Mouse (Mus musculus) right cerebral cortex, postnatal 25 days (tissue): ENCODE data around the gene Akr1b8.
"Not testable (repeated sequence)": the region's sequence is repeated elsewhere in the genome, so short reads cannot be mapped to it uniquely, and the experiment has no call there.

Experiments
- DNase-seq: peaks from one replicate; pipeline ENCODE4 v3.0.0; 2022

The Akr1b8 gene

DNA sequence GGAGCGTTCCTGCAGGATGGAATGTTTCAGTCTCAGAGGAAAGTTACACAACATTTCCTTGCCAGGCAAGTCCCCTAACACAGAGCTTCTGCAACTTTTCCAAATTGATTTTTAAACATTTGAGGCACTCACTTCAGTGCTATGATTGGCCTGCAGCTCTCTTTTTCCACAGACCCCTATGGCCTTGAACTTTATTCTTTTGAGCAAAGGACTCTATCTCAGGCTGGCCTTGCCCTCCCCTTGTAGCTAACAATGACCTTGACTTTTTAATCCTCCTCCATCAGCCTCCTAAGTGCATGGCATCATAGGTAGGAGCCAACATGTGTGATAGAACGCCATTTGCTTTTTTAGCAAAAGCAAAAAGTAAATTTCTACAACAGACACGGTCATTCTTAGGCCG lies 52.8 kb downstream of the Akr1b8 start:
- no peak for DNase-seq

DNA sequence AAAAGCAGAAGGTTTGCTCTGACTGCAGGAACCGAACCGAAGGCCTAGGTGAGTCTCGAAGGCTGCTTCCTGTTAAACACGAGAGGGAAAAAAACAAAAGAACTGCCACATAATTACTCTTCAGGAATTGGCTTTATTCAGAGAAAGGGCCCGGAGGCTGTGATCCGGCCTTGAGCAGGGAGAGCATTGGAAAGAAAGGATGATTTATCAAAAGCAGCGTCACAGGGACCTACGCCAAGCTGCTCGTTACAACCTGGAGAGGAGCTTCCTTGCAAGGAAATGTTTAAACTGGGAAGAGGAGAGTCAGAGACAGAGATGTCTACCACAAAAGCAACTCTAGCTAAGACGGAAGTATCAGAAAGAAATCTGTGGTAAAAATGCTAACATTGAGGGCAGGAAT lies 53.5 kb downstream of the Akr1b8 start:
- DNase-seq: no peak

DNA sequence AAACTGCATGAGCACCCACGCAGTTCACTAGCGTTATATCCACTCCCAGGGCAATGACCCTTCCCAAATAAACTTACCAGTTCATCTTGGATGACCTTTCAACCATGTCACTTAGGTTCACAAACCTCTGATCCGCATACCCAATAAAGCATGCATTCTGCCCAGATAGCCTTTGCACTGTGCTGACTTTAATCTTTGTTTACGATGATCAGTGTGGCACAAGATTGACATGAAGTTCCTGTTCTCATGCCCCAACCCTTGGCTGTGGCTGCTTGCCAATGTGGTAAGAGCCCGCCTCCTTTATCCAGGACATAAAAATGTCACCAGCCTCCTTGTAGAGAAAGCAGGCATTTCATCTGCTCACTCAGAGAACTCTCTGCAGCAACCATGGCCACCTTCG lies 58.1 kb downstream of the Akr1b8 start, which contains the start of gene Akr1b7:
Gene Akr1b7, plus strand, starts transcription at position 312 of the 400 bp plus-strand sequence.
- DNase-seq: no peak

DNA sequence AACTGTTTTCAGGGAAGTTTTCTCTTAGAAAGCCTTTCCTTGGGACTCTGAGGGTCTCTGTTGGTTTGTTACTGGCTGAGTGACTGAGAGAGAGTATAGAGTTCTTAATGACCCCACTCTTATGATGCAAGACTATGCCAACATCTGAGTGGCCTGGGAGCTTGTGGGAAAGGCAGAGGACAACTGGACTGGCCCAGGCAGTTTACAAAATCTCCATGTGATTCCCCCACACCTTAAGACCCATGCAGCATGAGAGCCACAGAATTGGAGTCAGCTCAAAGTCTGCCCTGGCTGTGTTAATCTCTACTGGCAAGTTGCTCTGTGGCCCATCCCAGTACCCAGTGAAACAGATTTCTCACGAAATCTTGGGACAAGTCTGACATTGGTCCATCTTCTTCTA lies 58.8 kb downstream of the Akr1b8 start:
- DNase-seq: no peak

DNA sequence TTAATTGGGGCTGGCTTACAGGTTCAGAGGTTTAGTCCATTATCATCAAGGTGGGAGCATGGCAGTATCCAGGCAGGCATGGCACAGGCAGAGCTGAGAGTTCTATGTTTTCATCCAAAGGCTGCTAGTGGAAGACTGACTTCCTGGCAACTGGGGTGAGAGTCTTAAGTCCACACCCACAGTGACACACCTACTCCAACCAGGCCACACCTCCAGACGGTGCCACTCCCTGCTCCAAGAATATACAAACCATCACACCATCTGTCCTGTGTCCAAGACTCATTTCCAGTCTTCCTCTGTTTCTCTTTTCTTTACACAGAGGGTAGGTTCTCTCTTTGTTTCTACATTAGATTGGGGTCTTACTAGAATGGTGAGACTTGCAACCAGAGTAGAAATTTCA lies 59.5 kb downstream of the Akr1b8 start:
- not testable (repeated sequence) for DNase-seq

DNA sequence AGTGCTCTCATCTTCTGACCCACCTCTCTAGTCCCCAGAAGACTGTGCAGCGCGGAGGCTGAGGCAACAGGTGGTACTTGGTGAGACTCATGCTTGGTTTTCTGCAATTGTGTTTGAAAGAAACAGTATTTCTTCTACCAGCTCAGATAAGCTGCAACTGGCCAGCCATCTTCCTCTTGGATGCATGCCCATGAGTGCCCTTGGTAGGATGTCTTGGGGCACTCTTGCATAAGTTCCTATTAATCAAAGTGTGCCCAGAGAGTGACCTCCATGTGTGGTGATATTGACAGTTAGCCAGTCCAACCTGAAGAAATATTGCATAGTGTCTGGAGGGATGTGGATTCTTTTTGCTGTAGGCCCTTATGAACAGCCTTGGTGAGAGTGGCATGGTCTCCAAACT lies 62.6 kb downstream of the Akr1b8 start:
- DNase-seq: no peak
